Mouse (Mus musculus) embryonic fibroblast, embryonic 13.5 days (primary cell): ENCODE results near the gene Nudt2.

ENCODE experiments used
- CTCF ChIP-seq: IDR thresholded peaks from 2 replicates; pipeline ENCODE4 v1.5.1; 2011; ENCODE audit warnings: mild to moderate bottlenecking, control low read depth, low read length, moderate library complexity, borderline replicate concordance; ENCODE audit not compliant: insufficient read depth
- POLR2A ChIP-seq: IDR thresholded peaks from 2 replicates; pipeline ENCODE4 v1.6.1; 2011; ENCODE audit warnings: low read depth, mild to moderate bottlenecking, control low read depth, low read length, moderate library complexity

- TF ChIP-seq POLR2A: no peak
- no peak for TF ChIP-seq CTCF
These were observed 39.4 kb downstream of the Nudt2 start for GRCm38 (mm10) chr4:41504325-41504724.
